Mouse (Mus musculus) stomach, postnatal 0 days (tissue): Measurements from ENCODE around the gene Mea1. TPM values are rescaled to one million over a fixed set of nuclear protein-coding genes. Genes with fewer than 3 reads are reported as not detected.

Experiments used
- ATAC-seq: fragments of 200-750 bp; cut with Nextera tagmentation; 2 replicates; pipeline ENCODE4 v1.8.0; 2017; ENCODE audit not compliant: low FRiP score, low TSS enrichment
- DNase-seq: peaks from one replicate; pipeline ENCODE4 v3.0.0-alpha.2; 2016; ENCODE audit warnings: low spot score
- H3K27ac ChIP-seq: fragments of 300-500 bp; sonication (generic); replicated peaks from 2 replicates; pipeline ENCODE4 v1.5.1; 2014; ENCODE audit warnings: mild to moderate bottlenecking, control low read depth
- H3K27me3 ChIP-seq: fragments of 300-500 bp; sonication (generic); 2 replicates; pipeline ENCODE4 v1.6.1; 2014; ENCODE audit warnings: low read length; ENCODE audit not compliant: control insufficient read depth, insufficient read depth
- H3K36me3 ChIP-seq: fragments of 300-500 bp; sonication (generic); 2 replicates; pipeline ENCODE4 v1.6.1; 2014; ENCODE audit warnings: low read length, mixed read lengths; ENCODE audit not compliant: control insufficient read depth, insufficient read depth
- H3K4me1 ChIP-seq: fragments of 300-500 bp; sonication (generic); replicated peaks from 2 replicates; pipeline ENCODE4 v1.6.1; 2014; ENCODE audit warnings: antibody characterized with exemption; ENCODE audit not compliant: control insufficient read depth, insufficient read depth
- H3K4me2 ChIP-seq: fragments of 300-500 bp; sonication (generic); replicated peaks from 2 replicates; pipeline ENCODE4 v1.6.1; 2014; ENCODE audit warnings: low read depth, mild to moderate bottlenecking, control low read depth, moderate library complexity
- H3K4me3 ChIP-seq: fragments of 300-500 bp; sonication (generic); 2 replicates; pipeline ENCODE4 v1.5.1; 2014; ENCODE audit warnings: low read depth, low read length, control low read depth
- H3K9ac ChIP-seq: fragments of 300-500 bp; sonication (generic); 2 replicates; pipeline ENCODE4 v1.6.1; 2014; ENCODE audit warnings: mild to moderate bottlenecking, low read length, control low read depth, mixed read lengths
- H3K9me3 ChIP-seq: fragments of 300-500 bp; sonication (generic); 2 replicates; pipeline ENCODE4 v1.6.1; 2016; ENCODE audit warnings: low read length; ENCODE audit not compliant: control insufficient read depth
- CTCF ChIP-seq: IDR thresholded peaks from 2 replicates; pipeline ENCODE4 v1.5.1; 2016; ENCODE audit warnings: antibody characterized with exemption, low read depth, mild to moderate bottlenecking, moderate library complexity
- EP300 ChIP-seq: optimal IDR thresholded peaks from 2 replicates; pipeline ENCODE3; 2016; ENCODE audit warnings: antibody characterized with exemption
- WGBS: fragments of 180-500 bp; shearing (Covaris S2); extraction: QIAGEN DNeasy Blood & Tissue Kit; methylation state at CpG from one replicate; pipeline ENCODE4 v1.1.7; 2014; 5-methylcytosine and 5-hydroxymethylcytosine counted together
- polyA plus RNA-seq: library from polyadenylated mRNA; unstranded; fragments of >200 nt; fragmentation: Nextera tagmentation; extraction: Ambion mirVana; gene quantifications from 2 replicates; pipeline ENCODE4 v1.2.1, GENCODE M21; 2015

The Mea1 gene
- 142 and 146 TPM in 2 replicates for polyA plus RNA-seq

DNA sequence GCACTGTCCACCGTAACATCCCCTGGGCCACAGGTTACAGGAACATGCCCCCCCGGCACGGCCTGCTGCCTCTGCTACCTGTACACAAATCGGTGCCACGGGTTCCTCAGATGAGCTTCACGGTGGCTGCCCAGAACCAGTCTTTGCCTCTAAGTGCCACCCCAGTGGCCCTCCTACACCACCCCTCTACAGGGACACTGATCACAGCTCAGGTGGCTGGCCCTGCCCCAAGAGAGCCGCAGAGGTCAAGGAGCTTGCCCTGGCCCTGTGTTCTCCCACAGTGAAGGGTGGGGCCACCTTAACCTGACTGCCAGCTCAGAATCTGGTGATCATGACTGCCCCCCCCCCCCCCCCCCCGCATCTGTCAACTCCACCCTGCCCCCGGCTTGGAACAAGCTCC, at the start of gene Mea1:
Gene Mea1 (plus strand): TSS at position 378 of the 400 bp plus-strand sequence.
- Histone ChIP-seq H3K4me3 (peak within 1 kb of the TSS; percentile 88), H3K4me1 (peaks cover 14% of the 10 kb centered on the region), H3K27me3 (no peaks in the 10 kb centered on the region), H3K36me3 (peaks cover 13% of the 10 kb centered on the region), H3K4me2 (peak within 1 kb of the TSS; percentile 72), H3K9ac (peak within 1 kb of the TSS; percentile 85), H3K9me3 (no peaks in the 10 kb centered on the region), H3K27ac (peak within 1 kb of the TSS; percentile 49)
- DNase-seq (no peak), ATAC-seq (no peak)
- no peak for TF ChIP-seq CTCF
- no peak for TF ChIP-seq EP300
- 82% methylated on average over 7 of the region's 9 CpGs for WGBS

GRCm38 (mm10) chr17:46629685-46630441, 48.7 kb upstream of the Mea1 start:
- H3K4me2 ChIP-seq = peak overlapping the region; percentile 75
- TF ChIP-seq CTCF (no peak; the same call in 1 of the 2 replicates), EP300 (no peak)
- H3K36me3 ChIP-seq = peaks cover 5% of the 10 kb centered on the region; the same call in 1 of the 2 replicates
- DNase-seq = peak; percentile 62
- 17% methylated on average over 12 of the region's 12 CpGs for WGBS
- H3K4me3 ChIP-seq = peak overlapping the region; percentile 86
- no peaks in the 10 kb centered on the region for H3K27me3 ChIP-seq
- ATAC-seq = peak; percentile 74
- H3K9me3 ChIP-seq = no peaks in the 10 kb centered on the region
- peaks cover 9% of the 10 kb centered on the region; the same call in 1 of the 2 replicates for H3K4me1 ChIP-seq
- peak overlapping the region; percentile 94 for H3K27ac ChIP-seq
- peak overlapping the region; percentile 93 for H3K9ac ChIP-seq

DNA sequence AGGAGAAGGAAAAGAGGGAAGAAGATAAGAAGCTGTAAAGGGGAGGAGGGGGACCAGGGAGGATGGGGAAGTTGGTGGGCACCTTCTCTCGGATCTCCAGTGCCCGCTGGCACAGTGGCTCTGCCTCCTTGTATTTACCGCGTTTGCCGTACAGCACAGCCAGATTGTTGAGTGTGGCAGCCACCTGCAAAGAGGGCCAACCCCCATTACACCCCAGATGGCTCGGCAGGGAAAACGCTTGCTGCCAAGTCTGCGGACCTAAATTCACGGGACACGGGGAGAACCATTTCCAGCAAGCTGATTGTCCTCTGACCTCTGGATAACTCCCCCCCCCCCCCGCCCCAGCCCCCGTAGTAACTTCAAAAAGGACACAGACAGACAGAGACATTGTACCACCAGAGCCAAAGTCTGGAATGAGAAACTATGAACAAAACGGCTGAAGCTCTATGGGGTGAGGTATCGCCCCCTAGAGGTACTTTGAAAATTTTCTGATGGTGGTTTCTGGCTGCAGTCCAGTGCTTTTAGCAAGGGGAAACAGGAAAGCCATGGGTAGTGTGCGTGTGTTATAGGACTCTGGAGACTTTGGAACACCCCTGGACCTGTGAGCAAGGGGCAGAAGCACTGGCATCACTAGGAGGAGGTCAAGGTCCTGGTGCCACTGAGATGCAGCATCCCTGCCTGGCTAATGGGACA, 41.6 kb upstream of the Mea1 start:
- DNase-seq (peak; percentile 67), ATAC-seq (peak; percentile 24; the same call in 1 of the 2 replicates)
- H3K4me2 ChIP-seq = 0 out of 2 replicates have a peak overlapping the region, but pooled peaks have one; percentile 18
- peaks cover 17% of the 10 kb centered on the region for H3K36me3 ChIP-seq
- WGBS = 16% methylated on average over 15 of the region's 15 CpGs
- no peak overlapping the region for H3K9ac ChIP-seq
- no peaks in the 10 kb centered on the region for H3K27me3 ChIP-seq
- H3K4me1 ChIP-seq = no peaks in the 10 kb centered on the region
- TF ChIP-seq EP300 (no peak), CTCF (peak; percentile 87)
- H3K9me3 ChIP-seq = no peaks in the 10 kb centered on the region
- no peak overlapping the region for H3K4me3 ChIP-seq
- no peak overlapping the region for H3K27ac ChIP-seq

DNA sequence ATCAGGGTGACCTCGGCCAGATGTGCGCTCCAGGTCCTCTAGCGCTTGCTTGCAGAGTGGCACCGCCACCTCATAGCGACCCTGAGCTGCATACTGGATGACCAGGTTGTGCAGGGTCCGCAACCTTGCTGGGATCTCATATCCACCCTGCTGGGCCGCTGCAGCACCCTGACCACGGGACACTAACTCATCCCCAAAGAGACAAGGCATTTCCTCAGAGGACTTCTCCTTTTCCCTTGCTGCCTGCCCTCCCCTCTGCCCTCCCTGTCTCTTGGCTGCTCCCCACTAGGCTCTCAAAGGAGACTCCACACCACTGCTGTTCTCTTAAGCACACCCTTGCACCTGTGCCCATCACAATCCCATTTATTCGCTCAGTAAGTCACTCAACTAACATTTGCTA, 38.7 kb upstream of the Mea1 start:
- Histone ChIP-seq H3K36me3 (peaks cover 15% of the 10 kb centered on the region; the same call in 1 of the 2 replicates), H3K4me1 (no peaks in the 10 kb centered on the region), H3K27ac (no peak overlapping the region), H3K9me3 (no peaks in the 10 kb centered on the region), H3K4me3 (no peak overlapping the region), H3K4me2 (no peak overlapping the region), H3K9ac (no peak overlapping the region), H3K27me3 (no peaks in the 10 kb centered on the region)
- ATAC-seq = no peak
- no peak for DNase-seq
- 82% methylated on average over 9 of the region's 9 CpGs for WGBS
- TF ChIP-seq CTCF = no peak
- TF ChIP-seq EP300 = no peak

DNA sequence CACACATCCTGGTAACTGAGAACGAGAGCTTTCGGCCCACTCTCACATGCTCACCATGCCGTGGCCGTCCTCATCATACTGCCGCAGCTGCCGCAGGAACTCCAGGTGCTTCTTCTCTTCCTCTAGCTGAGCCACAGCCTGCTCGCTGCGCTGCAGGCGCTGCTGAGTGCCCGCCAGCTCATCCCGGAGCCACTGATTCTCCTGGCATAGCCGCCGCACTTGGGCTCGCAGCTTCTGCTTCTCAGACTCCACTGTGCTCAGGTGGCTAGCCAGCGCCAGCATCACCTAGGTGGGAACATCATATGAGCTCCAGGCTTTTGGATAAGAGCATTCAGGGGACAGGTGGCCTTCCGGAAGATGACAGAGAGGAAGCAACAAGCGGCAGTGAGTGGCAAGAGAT, 36.5 kb upstream of the Mea1 start:
- Histone ChIP-seq H3K4me2 (no peak overlapping the region), H3K9ac (no peak overlapping the region), H3K4me3 (no peak overlapping the region), H3K4me1 (no peaks in the 10 kb centered on the region), H3K9me3 (no peaks in the 10 kb centered on the region), H3K36me3 (peaks cover 15% of the 10 kb centered on the region; the same call in 1 of the 2 replicates), H3K27ac (no peak overlapping the region), H3K27me3 (no peaks in the 10 kb centered on the region)
- ATAC-seq (no peak), DNase-seq (no peak)
- 87% methylated on average over 17 of the region's 17 CpGs for WGBS
- TF ChIP-seq CTCF (no peak), EP300 (no peak)
